Mouse (Mus musculus): ENCODE measurements at regions not wholly inside any gene's neighbourhood (a gene's known extent, or its start where the extent isn't known, plus 50 kb on each side); places are given as distances from the start of the nearest gene placed in this dataset.

- no peak for DNase-seq (ENCODE audit: extremely low read depth)
- no peaks in the 10 kb centered on the region for H3K79me2 ChIP-seq (replicated peaks; ENCODE audit: control insufficient read depth, extremely low read depth, insufficient read depth, poor library complexity, severe bottlenecking)
- no peak overlapping the region for H3K4me2 ChIP-seq (ENCODE audit: insufficient read depth, low read depth, poor library complexity, severe bottlenecking)
- no peak for TF ChIP-seq JUN (IDR thresholded peaks at IDR 0.05; ENCODE audit: insufficient read depth, low read depth, low read length)
- no peak for TF ChIP-seq ZMIZ1 (IDR thresholded peaks at IDR 0.05; ENCODE audit: low read depth, low read length)
- TF ChIP-seq TCF12 (IDR thresholded peaks at IDR 0.05; ENCODE audit: low read depth, low read length) = no peak
- no peak for TF ChIP-seq BHLHE40 (IDR thresholded peaks at IDR 0.05; ENCODE audit: low read depth, low read length)
- TF ChIP-seq USF1 (IDR thresholded peaks at IDR 0.05; ENCODE audit: low read depth, low read length) = no peak
- TF ChIP-seq POLR2A (IDR thresholded peaks at IDR 0.05; ENCODE audit: low read depth, low read length) = no peak
- TF ChIP-seq MEF2A (IDR thresholded peaks at IDR 0.05; ENCODE audit: borderline replicate concordance, low read depth, low read length) = no peak
- TF ChIP-seq JUND (conservative IDR thresholded peaks at IDR 0.05; ENCODE audit: low read depth, low read length) = no peak
- no peak for TF ChIP-seq ZKSCAN1 (IDR thresholded peaks at IDR 0.05; ENCODE audit: borderline replicate concordance, low read depth, low read length)
- TF ChIP-seq UBTF (IDR thresholded peaks at IDR 0.05; ENCODE audit: low read depth, low read length) = no peak
- TF ChIP-seq IRF4 (IDR thresholded peaks at IDR 0.05; ENCODE audit: low read depth, low read length) = no peak
- TF ChIP-seq RAD21 (IDR thresholded peaks at IDR 0.05; ENCODE audit: low read depth, low read length) = no peak
- TF ChIP-seq MAFK (IDR thresholded peaks at IDR 0.05; ENCODE audit: insufficient replicate concordance, low read length) = no peak
- no peak for TF ChIP-seq E2F4 (IDR thresholded peaks at IDR 0.05; ENCODE audit: insufficient replicate concordance, low read depth, low read length)
- TF ChIP-seq ELF1 (IDR thresholded peaks at IDR 0.05; ENCODE audit: low read depth, low read length) = no peak
- no peak overlapping the region for H3K27ac ChIP-seq (ENCODE audit: insufficient read depth, low read depth)
- H3K4me1 ChIP-seq (ENCODE audit: control insufficient read depth in 1 of 2, insufficient read depth in 2 of 2) = no peaks in the 10 kb centered on the region
- dilution Hi-C loops (cut with MboI; ENCODE audit: extremely low pct_ligation_motif_present, extremely low pct_unique_long_range_greater_than_20kb, low sequenced_read_pairs) = no loop called here
- no peaks in the 10 kb centered on the region for H3K27me3 ChIP-seq (replicated peaks)
- H3K36me3 ChIP-seq (replicated peaks in 1 of 2; ENCODE audit: control insufficient read depth in 1 of 2, insufficient read depth in 1 of 2, low read length in 1 of 2) = no peaks in the 10 kb centered on the region
- in situ Hi-C loops (cut with MboI; ENCODE audit: low pct_ligation_motif_present, low pct_unique_long_range_greater_than_20kb, low sequenced_read_pairs) = no loop called here
- no peak overlapping the region for H3K9ac ChIP-seq (ENCODE audit: insufficient read depth, low read depth)
- no peaks in the 10 kb centered on the region for H3K9me3 ChIP-seq (replicated peaks; ENCODE audit: low read length)
- no peak overlapping the region for H3K4me3 ChIP-seq (replicated peaks in 1 of 3; ENCODE audit: low read depth in 2 of 3, low read length in 2 of 3, poor library complexity in 1 of 3)
Observed at GRCm38 (mm10) chr15:27167484-27167883, 272.1 kb upstream of the Fbxl7 start.

GRCm38 (mm10) chr15:27169846-27170245, 274.5 kb upstream of the Fbxl7 start:
- Histone ChIP-seq H3K4me3 (replicated peaks in 1 of 3; ENCODE audit: low read depth in 2 of 3, low read length in 2 of 3, poor library complexity in 1 of 3) (no peak overlapping the region), H3K79me2 (replicated peaks; ENCODE audit: control insufficient read depth, extremely low read depth, insufficient read depth, poor library complexity, severe bottlenecking) (no peaks in the 10 kb centered on the region), H3K4me2 (ENCODE audit: insufficient read depth, low read depth, poor library complexity, severe bottlenecking) (no peak overlapping the region), H3K9me3 (replicated peaks; ENCODE audit: low read length) (no peaks in the 10 kb centered on the region), H3K27me3 (replicated peaks) (no peaks in the 10 kb centered on the region), H3K4me1 (ENCODE audit: control insufficient read depth in 1 of 2, insufficient read depth in 2 of 2) (no peaks in the 10 kb centered on the region), H3K9ac (ENCODE audit: insufficient read depth, low read depth) (no peak overlapping the region), H3K27ac (ENCODE audit: insufficient read depth, low read depth) (no peak overlapping the region), H3K36me3 (replicated peaks in 1 of 2; ENCODE audit: control insufficient read depth in 1 of 2, insufficient read depth in 1 of 2, low read length in 1 of 2) (no peaks in the 10 kb centered on the region)
- no peak for DNase-seq (ENCODE audit: extremely low read depth)
- no peak for TF ChIP-seq USF1 (IDR thresholded peaks at IDR 0.05; ENCODE audit: low read depth, low read length)
- TF ChIP-seq ETS1 (conservative IDR thresholded peaks at IDR 0.05; ENCODE audit: low read depth, low read length) = no peak
- TF ChIP-seq CHD1 (IDR thresholded peaks at IDR 0.05; ENCODE audit: low read depth, low read length) = no peak
- no peak for TF ChIP-seq ZMIZ1 (IDR thresholded peaks at IDR 0.05; ENCODE audit: low read depth, low read length)
- TF ChIP-seq SIN3A (IDR thresholded peaks at IDR 0.05; ENCODE audit: low read length) = no peak
- TF ChIP-seq JUN (IDR thresholded peaks at IDR 0.05; ENCODE audit: insufficient read depth, low read depth, low read length) = no peak
- TF ChIP-seq KAT2A (IDR thresholded peaks at IDR 0.05; ENCODE audit: insufficient replicate concordance, low read length) = no peak
- dilution Hi-C loops (cut with MboI; ENCODE audit: extremely low pct_ligation_motif_present, extremely low pct_unique_long_range_greater_than_20kb, low sequenced_read_pairs) (no loop called here), in situ Hi-C loops (cut with MboI; ENCODE audit: low pct_ligation_motif_present, low pct_unique_long_range_greater_than_20kb, low sequenced_read_pairs) (no loop called here)

Data from CH12.LX (cell line).